Mouse (Mus musculus) forebrain, embryonic 12.5 days (tissue): ENCODE data around the gene Scn8a. TPM values are rescaled to one million over a fixed set of nuclear protein-coding genes. Genes with fewer than 3 reads are reported as not detected.
A peak's percentile ranks its signal among the peaks of the same experiment; 100 is the strongest.

Experiments used
- ATAC-seq: fragments of 200-750 bp; cut with Nextera tagmentation; 2 replicates; pipeline ENCODE4 v1.8.0; 2017; ENCODE audit warnings: moderate TSS enrichment; ENCODE audit not compliant: low FRiP score
- H3K27ac ChIP-seq: fragments of 300-500 bp; sonication (generic); 2 replicates; pipeline ENCODE4 v1.5.1; 2016; ENCODE audit warnings: mild to moderate bottlenecking
- H3K27me3 ChIP-seq: fragments of 300-500 bp; sonication (generic); 2 replicates; pipeline ENCODE4 v1.6.1; 2016; ENCODE audit warnings: mild to moderate bottlenecking
- H3K36me3 ChIP-seq: fragments of 300-500 bp; sonication (generic); replicated peaks from 2 replicates; pipeline ENCODE4 v1.6.1; 2016; ENCODE audit warnings: mild to moderate bottlenecking
- H3K4me1 ChIP-seq: fragments of 300-500 bp; sonication (generic); 2 replicates; pipeline ENCODE4 v1.6.1; 2016
- H3K4me2 ChIP-seq: fragments of 300-500 bp; sonication (generic); 2 replicates; pipeline ENCODE4 v1.6.1; 2016; ENCODE audit warnings: mild to moderate bottlenecking, moderate library complexity
- H3K4me3 ChIP-seq: fragments of 300-500 bp; sonication (generic); replicated peaks from 2 replicates; pipeline ENCODE4 v1.5.1; 2016; ENCODE audit warnings: mild to moderate bottlenecking
- H3K9ac ChIP-seq: fragments of 300-500 bp; sonication (generic); 2 replicates; pipeline ENCODE4 v1.6.1; 2016; ENCODE audit warnings: mild to moderate bottlenecking
- H3K9me3 ChIP-seq: fragments of 300-500 bp; sonication (generic); 2 replicates; pipeline ENCODE4 v1.6.1; 2016
- WGBS: fragments of 180-500 bp; shearing (Covaris S2); methylation state at CpG from one replicate; pipeline ENCODE4 v1.1.7; 2016; 5-methylcytosine and 5-hydroxymethylcytosine counted together
- polyA plus RNA-seq: library from polyadenylated mRNA; unstranded; fragments of >200 nt; fragmentation: Nextera tagmentation; extraction: Ambion mirVana; gene quantifications from 2 replicates; pipeline ENCODE4 v1.2.1, GENCODE M21; 2016

The Scn8a gene
- polyA plus RNA-seq, 1 experiment from 2014 or later = 20.7 TPM

DNA sequence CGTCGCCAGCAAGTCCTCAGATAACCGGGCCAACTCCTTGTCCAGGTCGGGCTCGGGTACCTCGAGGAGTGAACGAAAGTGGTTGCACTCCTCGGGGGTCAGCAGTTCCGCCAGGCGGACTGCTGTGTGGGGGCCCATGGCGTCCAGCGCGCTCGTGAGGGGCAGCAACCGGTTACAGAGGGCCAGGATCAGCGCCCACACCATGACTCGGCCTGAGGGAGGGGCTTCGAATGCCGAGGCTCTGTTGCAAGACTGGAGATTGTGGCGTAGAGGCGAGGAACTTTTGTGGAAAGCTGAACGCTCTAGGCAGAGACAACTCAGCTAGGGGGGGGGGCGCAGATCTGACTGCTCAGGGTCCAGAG lies 177.5 kb downstream of the Scn8a start, which contains the start of gene Gm47841:
TSS of gene Gm47841 (minus strand) at position 204 of the 362 bp plus-strand sequence.
- WGBS = 1% methylated on average over 23 of the region's 23 CpGs
- Histone ChIP-seq H3K4me1 (peaks cover 19% of the 10 kb centered on the region), H3K36me3 (no peaks in the 10 kb centered on the region), H3K4me2 (peak within 1 kb of the TSS; percentile 91), H3K9me3 (no peaks in the 10 kb centered on the region), H3K4me3 (peak within 1 kb of the TSS; percentile 51), H3K27me3 (peaks cover 91% of the 10 kb centered on the region), H3K27ac (no peak within 1 kb of the TSS), H3K9ac (peak within 1 kb of the TSS; percentile 58)
- no peak for ATAC-seq

DNA sequence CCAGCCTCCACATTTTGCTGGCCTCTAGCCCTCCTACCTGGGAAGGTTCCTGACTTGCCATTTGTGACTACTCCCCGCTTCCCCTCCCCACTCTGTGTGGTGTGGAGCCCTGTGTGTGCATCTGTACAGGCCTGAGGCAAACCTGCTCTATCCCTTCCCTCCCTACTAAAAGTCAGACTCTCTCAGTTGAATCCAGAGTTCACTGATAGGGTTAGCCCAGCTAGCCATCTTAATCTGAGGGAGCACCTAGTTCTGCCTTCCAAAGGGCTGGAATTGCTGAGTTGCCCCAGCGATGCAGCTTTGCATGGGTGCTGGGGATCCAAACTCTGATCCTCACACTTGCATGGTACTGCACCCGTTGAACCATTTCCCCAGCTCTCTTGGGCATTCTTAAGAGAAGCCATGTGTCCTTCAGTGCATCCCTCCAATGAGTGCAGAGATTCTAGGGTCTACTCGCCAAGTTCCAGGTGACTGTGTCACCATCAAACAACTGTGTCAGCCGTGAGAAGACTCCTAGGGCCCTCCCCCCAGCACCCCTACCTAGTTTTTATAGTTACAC lies 178.8 kb downstream of the Scn8a start:
- Histone ChIP-seq H3K4me3 (no peak overlapping the region), H3K9me3 (no peaks in the 10 kb centered on the region), H3K9ac (no peak overlapping the region), H3K4me1 (peaks cover 27% of the 10 kb centered on the region), H3K36me3 (no peaks in the 10 kb centered on the region), H3K27ac (no peak overlapping the region), H3K4me2 (no peak overlapping the region), H3K27me3 (peaks cover 97% of the 10 kb centered on the region)
- no peak for ATAC-seq
- 48% methylated on average over 5 of the region's 5 CpGs for WGBS

DNA sequence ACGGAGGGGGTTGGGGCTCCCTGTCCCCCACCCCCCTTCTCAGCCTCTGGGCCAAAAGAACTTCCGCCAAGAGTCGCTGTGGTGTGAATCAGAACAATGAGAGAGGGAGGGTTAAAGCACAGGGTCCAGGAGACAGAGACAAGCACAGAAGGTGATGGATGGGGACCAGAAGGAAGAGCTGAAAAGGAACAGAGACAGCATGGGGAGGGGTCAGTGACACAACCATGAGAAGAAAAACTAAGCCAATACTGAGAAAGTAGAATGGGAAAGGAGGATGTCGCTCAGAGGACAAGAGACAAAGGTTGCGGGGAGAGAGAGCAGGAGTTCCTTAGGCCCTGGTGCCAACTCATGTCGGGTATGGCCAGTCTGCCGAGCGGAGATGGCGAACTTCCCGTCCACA lies 182.2 kb downstream of the Scn8a start:
- H3K4me1 ChIP-seq = peaks cover 25% of the 10 kb centered on the region
- H3K9ac ChIP-seq = no peak overlapping the region
- no peaks in the 10 kb centered on the region for H3K9me3 ChIP-seq
- no peak overlapping the region for H3K4me2 ChIP-seq
- no peak overlapping the region for H3K4me3 ChIP-seq
- no peaks in the 10 kb centered on the region for H3K36me3 ChIP-seq
- H3K27ac ChIP-seq = no peak overlapping the region
- WGBS = 57% methylated on average over 10 of the region's 10 CpGs
- peaks cover 98% of the 10 kb centered on the region for H3K27me3 ChIP-seq
- no peak for ATAC-seq

DNA sequence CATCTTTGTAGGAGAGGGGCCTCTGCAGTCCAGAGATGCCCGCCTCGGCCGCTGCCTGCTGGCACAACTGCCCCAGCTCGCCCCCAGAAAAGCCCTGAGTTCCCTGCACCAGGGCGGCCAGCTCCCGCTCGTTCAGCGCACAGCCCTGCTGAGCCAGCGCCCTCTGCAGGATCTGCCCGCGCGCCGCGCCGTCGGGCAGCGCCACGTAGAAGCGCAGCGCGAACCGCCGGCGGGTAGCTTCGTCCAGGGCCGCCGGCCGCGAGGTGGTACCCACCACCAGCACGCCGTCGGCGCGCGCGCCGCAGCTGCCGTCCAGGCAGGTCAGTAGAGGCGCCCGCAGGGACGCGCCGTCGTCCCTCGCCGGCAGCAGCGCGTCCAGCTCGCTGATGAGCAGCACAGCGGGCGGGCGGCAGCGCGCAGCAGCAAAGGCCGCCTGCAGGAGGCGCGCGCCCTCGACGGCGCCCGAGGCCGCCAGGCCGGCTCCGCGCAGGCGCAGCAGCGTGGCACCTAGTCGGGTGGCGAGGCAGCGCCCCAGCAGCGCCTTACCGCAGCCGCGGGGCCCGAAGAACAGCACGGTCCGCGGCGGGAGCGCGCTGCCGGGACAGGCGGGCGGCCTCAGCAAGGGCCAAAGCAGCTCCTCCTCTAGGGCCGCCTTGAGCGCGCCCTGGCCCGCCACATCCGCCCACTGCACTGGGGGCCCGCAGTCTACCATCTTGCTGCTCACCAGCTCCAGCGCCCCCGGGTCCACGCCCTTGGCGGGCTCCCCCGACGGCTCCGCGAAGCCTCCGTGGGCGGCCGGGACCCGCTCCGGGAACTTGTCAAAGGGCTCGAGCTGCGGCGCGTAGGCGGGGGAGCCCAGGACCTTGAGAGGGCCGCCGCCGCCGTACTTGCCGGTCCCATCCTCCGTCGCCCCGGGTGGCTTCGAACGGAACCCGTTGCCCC lies 183.2 kb downstream of the Scn8a start:
- Histone ChIP-seq H3K36me3 (no peaks in the 10 kb centered on the region; the same call in 1 of the 2 replicates), H3K27me3 (peaks cover 94% of the 10 kb centered on the region), H3K9me3 (no peaks in the 10 kb centered on the region), H3K9ac (peak overlapping the region; percentile 49; the same call in 1 of the 2 replicates), H3K4me2 (peak overlapping the region; percentile 63), H3K4me3 (peak overlapping the region; percentile 40), H3K4me1 (peaks cover 18% of the 10 kb centered on the region), H3K27ac (no peak overlapping the region)
- WGBS = 18% methylated on average over 86 of the region's 120 CpGs
- ATAC-seq = peak; percentile 9; the same call in 1 of the 2 replicates

DNA sequence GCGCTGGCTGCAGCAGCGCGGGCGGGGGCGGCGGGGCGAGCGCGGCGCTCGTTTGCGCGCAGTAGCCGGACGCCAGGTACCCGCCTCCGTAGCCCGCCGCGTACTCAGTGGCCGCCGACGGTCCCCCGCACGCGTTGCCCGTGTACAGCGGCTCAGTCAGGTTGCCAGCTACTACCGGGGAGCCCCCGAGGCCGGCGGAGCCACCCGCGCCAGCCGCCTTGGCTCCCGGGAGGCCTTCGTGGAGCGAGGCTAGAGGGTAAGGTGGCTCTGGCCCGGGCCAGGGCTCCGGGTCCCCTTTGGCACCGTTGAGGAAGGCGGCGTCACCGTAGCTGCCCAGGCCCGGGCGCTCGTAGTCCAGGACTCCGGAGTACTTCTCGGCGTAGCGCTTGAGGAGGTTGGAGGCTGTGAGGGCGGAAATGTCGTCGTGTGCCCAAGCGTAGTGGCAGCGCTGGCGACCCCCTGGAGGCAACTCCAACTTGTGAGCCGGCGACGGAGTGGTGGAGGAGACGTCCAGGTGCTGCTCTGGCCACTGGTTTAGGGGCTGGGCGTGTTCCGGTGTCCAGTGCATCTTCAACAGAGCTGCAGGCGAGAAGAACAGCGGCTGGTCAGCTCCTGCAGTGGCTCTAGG lies 184.3 kb downstream of the Scn8a start:
- H3K36me3 ChIP-seq = no peaks in the 10 kb centered on the region; the same call in 1 of the 2 replicates
- H3K27ac ChIP-seq = no peak overlapping the region
- WGBS = 7% methylated on average over 50 of the region's 65 CpGs

DNA sequence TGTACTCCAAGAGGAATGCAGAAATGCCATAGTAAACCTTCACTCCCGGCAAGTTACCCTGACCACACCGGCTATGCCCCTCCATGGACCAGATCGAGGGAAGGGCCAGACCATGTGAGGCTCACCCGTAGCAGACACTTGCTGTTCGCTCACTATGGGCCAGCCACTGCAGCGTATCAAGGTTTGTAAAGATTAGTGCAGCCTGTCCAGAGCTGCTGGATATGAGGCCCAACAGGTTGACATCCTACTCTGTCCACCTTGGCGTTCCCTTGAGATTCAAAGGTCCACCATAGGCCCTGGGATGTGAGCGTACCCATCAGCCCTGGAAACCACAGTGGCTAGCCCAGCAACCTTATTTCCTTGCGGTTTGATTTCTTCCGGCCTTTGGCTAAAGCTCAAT lies 184.9 kb downstream of the Scn8a start:
- Histone ChIP-seq H3K9me3 (no peaks in the 10 kb centered on the region), H3K4me3 (no peak overlapping the region), H3K27me3 (peaks cover 84% of the 10 kb centered on the region), H3K4me1 (peaks cover 29% of the 10 kb centered on the region), H3K36me3 (no peaks in the 10 kb centered on the region; the same call in 1 of the 2 replicates), H3K9ac (no peak overlapping the region), H3K4me2 (no peak overlapping the region), H3K27ac (no peak overlapping the region)
- 81% methylated on average over 10 of the region's 10 CpGs for WGBS
- no peak for ATAC-seq

More for the DNA sequence above, 184.3 kb downstream of the Scn8a start:
- Histone ChIP-seq H3K9me3 (no peaks in the 10 kb centered on the region), H3K4me3 (peak overlapping the region; percentile 40), H3K4me1 (peaks cover 23% of the 10 kb centered on the region), H3K27me3 (peaks cover 90% of the 10 kb centered on the region), H3K4me2 (peak overlapping the region; percentile 63), H3K9ac (peak overlapping the region; percentile 49)
- no peak for ATAC-seq

DNA sequence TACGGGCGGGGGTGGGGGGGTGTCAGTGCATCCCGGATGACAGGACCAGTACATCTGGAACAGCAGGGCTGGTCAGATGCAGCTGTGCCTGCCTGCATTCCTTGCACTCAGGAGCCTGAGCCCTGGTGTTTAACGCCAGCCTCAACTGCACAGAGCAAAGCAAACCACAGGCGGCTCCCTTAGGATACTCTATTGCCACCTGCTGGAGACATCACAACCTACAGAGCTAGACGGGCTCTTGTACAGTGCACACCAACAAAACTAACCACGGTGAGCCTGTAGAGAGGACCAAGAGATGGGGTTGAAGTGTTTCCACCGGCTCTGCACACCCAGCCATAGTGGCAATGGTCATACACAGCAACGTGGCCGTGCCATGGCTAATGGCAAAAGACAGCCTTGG lies 186.6 kb downstream of the Scn8a start:
- H3K27ac ChIP-seq = no peak overlapping the region
- no peak overlapping the region for H3K4me3 ChIP-seq
- ATAC-seq = peak; percentile 71
- no peaks in the 10 kb centered on the region for H3K9me3 ChIP-seq
- H3K4me1 ChIP-seq = peaks cover 43% of the 10 kb centered on the region
- no peak overlapping the region for H3K4me2 ChIP-seq
- peaks cover 71% of the 10 kb centered on the region for H3K27me3 ChIP-seq
- H3K36me3 ChIP-seq = no peaks in the 10 kb centered on the region; the same call in 1 of the 2 replicates
- H3K9ac ChIP-seq = no peak overlapping the region
- 43% methylated on average over 10 of the region's 10 CpGs for WGBS

DNA sequence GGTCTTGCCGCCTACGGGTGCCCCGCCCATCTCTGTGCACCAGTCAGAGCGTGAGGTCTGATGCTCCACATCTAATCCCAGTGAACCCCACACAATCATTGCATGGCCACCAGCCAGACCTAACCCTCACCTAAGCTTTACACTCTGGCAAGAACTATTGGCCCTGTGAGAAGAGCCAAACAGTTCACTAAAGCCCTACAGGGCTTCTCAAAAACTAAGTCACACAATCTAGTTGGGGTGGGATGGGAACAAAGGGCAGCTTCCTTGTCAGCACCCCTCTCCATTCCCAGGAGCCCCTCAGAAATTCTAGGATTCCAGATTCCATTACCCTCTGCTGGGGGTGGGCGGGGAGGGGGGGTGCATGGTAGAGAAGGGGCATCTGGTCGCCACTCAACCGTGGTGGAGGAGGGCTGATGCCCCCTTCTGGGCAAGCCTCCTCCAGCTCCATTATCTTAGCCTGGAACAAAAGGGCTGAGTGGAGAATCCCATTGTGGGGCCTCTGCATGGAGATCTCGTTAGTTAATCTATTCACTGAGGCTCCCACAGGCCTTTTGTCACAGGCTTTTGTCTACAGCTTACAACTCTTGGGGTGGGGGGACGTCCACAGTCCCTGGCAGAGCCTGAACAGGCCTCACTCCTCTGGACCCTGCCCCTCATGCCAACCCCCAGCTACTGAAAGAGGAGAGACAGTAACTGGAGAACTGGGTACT lies 190.1 kb downstream of the Scn8a start:
- peak; percentile 61 for ATAC-seq
- Histone ChIP-seq H3K27ac (0 out of 2 replicates have a peak overlapping the region, but pooled peaks have one; percentile 36), H3K36me3 (no peaks in the 10 kb centered on the region; the same call in 1 of the 2 replicates), H3K9ac (peak overlapping the region; percentile 7; the same call in 1 of the 2 replicates), H3K4me2 (no peak overlapping the region), H3K9me3 (no peaks in the 10 kb centered on the region), H3K4me3 (no peak overlapping the region), H3K27me3 (peaks cover 43% of the 10 kb centered on the region), H3K4me1 (peaks cover 45% of the 10 kb centered on the region)
- WGBS = 14% methylated on average over 9 of the region's 9 CpGs

DNA sequence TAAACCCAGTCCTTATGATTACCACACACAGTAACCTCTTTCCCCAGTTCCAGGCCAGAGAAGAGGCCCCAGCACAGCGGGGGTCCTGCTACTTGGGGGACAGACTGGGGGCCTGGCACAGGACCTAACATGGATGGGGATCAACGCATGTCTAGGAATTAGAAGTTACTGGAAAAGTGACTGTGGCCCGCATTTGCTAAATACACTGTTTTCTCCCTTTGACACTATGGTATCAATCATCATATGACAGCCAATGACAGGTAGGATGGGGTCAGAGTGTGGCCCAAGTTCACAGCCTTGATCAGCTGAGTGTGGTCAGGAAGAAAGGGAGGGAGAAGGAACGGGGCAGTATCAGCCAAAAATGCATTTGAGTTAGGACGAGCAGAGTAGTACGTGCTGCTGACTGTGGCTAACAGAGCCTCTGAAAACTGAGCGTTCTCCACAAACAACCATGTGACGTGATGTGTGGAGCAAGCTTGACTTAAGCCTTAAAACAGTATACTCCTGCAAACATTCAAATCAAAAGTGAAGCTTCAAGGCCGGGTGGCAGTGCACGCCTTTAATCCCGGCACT lies 190.7 kb downstream of the Scn8a start:
- Histone ChIP-seq H3K27me3 (peaks cover 37% of the 10 kb centered on the region), H3K27ac (0 out of 2 replicates have a peak overlapping the region, but pooled peaks have one; percentile 36), H3K36me3 (no peaks in the 10 kb centered on the region; the same call in 1 of the 2 replicates), H3K9ac (peak overlapping the region; percentile 7; the same call in 1 of the 2 replicates), H3K4me3 (no peak overlapping the region), H3K4me2 (no peak overlapping the region), H3K4me1 (peaks cover 51% of the 10 kb centered on the region), H3K9me3 (no peaks in the 10 kb centered on the region)
- WGBS = 47% methylated on average over 11 of the region's 11 CpGs
- no peak for ATAC-seq

DNA sequence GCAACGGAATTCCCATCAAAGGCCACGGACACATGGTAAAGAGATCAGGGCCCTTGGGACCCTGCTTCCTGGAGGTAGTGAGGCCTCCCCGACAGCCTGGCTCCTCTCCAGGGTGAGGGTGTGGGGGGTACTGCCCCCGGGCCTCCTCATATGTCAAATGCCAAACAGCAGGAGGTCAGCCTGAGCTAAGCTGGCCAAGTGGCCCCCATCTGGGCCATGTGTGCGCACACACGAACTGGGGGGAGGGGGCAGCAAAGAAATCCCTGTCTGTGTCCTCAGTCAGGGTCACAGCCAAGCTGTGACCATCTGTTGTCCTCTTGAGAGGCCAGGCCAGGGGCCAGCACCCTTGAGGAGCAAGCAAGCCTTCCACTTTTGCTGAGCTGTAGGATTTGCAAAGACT lies 195.4 kb downstream of the Scn8a start:
- H3K4me3 ChIP-seq = no peak overlapping the region
- no peak overlapping the region for H3K4me2 ChIP-seq
- 29% methylated on average over 6 of the region's 6 CpGs for WGBS
- H3K9ac ChIP-seq = no peak overlapping the region
- H3K4me1 ChIP-seq = peaks cover 81% of the 10 kb centered on the region
- no peak overlapping the region for H3K27ac ChIP-seq
- H3K9me3 ChIP-seq = no peaks in the 10 kb centered on the region
- H3K27me3 ChIP-seq = peaks cover 10% of the 10 kb centered on the region; the same call in 1 of the 2 replicates
- H3K36me3 ChIP-seq = no peaks in the 10 kb centered on the region
- ATAC-seq = no peak

DNA sequence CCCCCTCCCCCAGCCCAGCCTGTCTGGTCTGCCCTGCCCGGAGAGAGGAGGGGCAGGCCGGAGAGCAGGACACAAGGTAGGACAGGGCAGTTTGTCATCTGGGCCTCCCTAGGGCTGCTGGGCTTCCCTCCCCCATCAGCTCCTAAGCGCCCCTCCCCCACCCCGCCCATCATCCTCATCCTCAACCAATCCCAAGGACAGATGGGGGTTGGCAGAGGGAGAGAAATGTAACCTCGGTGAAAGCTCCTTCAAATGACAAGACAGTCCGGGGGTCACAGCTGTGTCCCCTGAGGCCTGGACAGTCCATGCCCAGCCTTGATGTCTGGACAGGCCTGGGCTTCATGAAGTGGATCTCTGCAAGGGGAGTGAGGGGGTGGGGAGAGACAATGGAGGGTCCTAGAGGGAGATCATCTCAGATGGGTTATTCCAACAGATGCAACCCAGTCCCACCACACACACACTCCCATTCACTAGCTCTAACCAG lies 196.7 kb downstream of the Scn8a start:
- Histone ChIP-seq H3K27me3 (peaks cover 7% of the 10 kb centered on the region; the same call in 1 of the 2 replicates), H3K4me2 (no peak overlapping the region), H3K4me3 (no peak overlapping the region), H3K9ac (no peak overlapping the region; the same call in 1 of the 2 replicates), H3K9me3 (no peaks in the 10 kb centered on the region), H3K4me1 (peaks cover 86% of the 10 kb centered on the region), H3K36me3 (no peaks in the 10 kb centered on the region), H3K27ac (peak overlapping the region; percentile 75)
- ATAC-seq = peak; percentile 40
- 10% methylated on average over 6 of the region's 6 CpGs for WGBS
